Mouse (Mus musculus): ENCODE results near the gene Sstr3.

Gene Sstr3

DNA sequence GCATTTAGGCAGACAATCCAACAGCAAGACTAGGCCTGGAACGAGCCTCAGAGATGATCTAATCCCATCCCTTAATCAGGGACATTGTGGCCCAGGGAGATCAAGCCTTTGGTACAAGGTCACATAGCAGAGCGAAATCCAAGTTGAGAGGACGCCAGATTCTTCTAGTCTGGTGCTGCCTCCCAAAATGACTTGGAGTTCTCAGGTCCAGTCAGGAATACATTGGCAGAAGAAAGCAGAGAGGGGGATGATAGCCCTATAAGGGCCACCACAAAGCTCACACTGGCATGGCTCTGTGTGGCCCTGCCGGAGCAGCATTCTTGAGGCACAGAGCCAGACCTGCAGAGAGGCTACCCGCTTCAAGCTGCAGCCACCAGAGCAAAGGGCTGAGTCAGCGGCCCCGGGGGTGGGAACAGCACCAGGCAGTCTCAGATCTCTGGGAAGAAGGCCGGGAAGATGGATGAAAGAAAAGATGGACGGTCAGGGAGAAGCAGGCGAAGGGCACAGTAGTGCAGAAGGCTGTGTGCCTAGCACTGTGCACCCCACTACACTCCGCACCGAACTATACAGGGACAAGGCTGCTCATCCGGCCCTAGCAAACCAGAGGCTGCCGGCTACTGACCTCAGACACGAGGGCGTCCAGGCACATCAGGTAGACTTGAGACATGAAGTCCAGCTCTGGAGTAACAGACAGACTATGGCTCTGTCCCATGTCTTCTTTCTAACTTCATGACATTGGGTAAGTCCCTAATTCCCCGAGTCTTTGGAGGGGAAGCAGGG lies 13.6 kb downstream of the Sstr3 start, which contains the start of gene C1qtnf6:
Gene C1qtnf6, minus strand, starts transcription at position 746 of the 780 bp plus-strand sequence.
- DNase-seq (ENCODE audit: low spot score in 2 of 2): no peak

DNA sequence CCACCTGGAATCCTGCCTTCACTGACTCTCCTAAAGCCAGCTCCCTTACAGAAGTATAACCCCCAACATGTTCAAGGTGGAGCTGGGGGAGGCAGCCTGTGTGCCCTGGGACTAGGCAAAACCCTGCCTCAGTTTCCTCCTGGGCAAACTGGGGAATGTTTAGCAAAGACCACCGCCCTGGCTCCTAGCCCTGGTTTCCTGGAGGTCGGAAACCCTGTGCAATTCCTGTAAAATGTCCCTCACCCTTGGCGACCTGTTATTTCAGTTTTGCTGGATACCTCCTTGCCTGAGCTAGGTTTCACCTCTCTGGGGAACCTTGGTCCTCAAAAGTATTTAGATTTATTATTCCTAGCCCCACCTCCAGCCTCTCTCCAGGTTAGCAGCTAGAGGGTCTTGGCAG lies 14.3 kb downstream of the Sstr3 start:
- no peak for DNase-seq (ENCODE audit: low spot score in 2 of 2)

DNA sequence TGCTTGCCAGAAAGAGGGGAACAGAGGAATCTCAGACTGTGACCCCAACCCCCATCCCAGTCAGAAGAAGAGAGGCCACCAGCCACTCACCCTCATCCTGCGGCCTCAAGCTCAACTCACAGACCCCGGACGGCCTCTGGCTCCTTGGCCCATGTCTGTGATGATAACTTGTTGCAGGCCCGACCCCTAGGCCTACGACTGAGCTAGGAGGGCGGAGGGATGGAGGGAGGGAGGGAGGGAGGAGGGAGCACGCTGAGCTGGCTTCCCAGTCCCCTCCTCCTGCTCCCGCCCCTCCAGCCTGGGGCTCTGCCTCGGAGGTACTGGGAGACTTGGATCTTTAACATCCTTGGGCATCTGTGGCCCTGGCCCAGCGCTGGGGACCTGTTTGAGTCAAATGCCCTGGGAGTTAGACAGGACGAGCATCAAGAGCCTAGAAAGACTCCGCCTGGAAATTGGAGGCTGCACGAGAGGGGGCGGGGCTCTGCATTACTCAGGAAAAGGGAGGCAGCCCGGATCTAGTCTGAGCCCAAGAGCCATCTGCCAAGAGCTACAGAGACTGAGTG lies 15.0 kb downstream of the Sstr3 start:
- no peak for DNase-seq (ENCODE audit: low spot score in 2 of 2)

DNA sequence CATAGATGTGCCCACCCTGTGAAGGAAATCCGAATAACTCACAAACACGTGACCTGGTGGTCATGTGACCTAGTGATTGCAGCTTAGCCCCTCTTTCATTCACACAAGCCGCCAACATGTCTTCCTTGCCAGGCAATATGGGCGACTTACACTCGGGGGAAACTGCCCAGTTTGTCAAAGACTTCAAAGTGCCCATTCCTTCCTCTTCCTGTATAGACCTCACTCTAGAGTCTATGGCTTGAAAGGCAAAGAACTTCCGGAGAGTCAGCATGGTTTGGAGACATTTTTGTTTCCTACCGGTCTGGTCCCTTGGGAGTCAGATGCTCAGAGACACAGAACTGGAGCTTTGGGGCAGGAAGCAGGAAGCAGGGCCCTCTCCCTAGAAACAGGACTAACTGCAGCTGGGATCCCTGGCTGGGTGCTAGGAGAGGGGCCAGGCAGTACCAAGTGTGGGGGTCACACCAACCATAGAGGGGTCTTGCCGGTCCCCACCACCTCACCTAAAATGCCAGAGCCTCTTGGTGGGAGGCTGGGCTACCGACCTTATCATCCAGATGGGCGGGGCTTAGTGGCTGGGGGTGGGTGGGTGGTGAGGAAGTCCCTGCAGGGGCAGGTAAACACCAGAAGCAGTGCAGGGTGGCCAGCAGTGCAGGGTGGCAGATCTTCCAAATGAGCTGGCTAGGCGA lies 15.6 kb downstream of the Sstr3 start:
- DNase-seq (ENCODE audit: low spot score in 2 of 2): no peak

DNA sequence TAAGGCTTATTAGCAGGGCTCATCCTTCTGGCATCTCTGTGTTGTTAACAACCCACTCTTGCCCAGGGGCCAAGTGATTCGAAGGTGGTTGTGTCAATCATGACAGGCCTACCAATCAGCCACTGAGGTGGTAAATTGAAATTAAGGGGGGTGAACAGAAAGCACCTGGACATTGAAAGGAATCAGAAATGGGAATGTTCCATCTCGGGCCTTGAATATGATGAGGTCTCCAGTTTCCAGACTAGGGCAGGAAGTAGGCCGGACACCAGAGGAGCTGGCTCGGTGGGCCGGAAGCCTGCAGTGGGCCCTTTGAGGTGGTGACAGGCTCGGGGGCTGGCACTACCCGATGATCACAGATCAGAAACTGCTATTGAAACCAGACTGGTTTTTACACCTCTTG lies 16.5 kb downstream of the Sstr3 start:
- DNase-seq (ENCODE audit: low spot score in 2 of 2): no peak

DNA sequence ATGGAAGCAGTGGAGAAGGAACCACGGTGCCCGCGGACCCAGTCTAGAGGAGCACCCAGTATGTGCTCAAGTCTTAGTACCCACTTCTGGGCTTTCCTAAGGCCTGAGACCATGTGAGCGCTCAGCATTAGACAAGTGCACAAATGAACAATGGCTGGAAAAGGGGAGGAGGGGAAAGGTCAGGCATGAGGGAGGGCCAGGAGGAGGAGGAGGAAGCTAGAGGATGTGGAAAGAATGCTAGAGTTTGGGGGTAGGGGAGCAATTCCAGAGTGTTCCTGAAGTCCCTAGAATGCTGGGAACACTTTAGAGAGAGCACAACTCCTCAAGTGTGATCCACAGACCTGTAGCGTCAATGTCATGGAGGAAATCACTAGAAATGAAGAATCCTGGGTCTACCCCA lies 20.3 kb downstream of the Sstr3 start:
- DNase-seq (ENCODE audit: low spot score in 2 of 2): no peak

DNA sequence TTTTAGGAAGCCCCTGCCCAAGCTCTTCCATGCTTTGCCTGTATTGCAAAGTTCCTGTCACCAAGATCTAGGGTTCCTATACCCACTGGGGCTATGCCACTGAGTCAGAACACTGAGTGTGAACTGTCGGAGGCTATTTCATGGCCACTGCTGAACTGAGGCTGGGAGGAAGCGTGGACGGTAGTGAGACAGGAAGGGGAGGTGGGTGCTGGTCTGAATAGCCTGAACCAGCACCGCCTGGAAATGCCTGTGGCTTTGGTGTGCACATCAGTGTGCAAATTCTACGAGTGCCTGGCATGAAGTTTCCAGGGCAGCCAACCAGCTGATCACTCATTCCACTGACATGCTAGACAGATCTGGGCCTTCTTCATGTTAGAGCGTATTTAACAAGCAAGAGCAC lies 22.6 kb downstream of the Sstr3 start:
- DNase-seq (ENCODE audit: low spot score in 2 of 2): no peak

DNA sequence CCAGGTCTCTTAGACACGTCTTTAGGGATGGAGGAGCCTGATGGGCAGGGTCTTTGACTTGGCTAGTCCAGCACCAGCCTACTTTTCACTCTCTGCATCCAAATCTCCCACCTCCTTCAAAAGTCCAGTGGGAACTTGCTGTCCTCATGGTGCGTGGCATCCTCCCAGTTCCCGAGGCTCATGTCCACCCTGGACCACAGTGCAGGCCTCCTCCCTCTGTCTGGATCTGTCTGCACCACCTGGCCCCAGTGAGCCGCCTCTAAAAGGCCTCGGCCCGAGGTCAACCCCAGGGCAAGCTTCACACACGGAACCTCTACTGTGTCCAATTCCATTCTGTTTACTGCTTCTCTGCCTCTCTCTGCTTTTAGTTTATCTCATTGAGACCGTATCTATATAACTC lies 23.2 kb downstream of the Sstr3 start:
- DNase-seq (ENCODE audit: low spot score in 2 of 2): no peak

DNA sequence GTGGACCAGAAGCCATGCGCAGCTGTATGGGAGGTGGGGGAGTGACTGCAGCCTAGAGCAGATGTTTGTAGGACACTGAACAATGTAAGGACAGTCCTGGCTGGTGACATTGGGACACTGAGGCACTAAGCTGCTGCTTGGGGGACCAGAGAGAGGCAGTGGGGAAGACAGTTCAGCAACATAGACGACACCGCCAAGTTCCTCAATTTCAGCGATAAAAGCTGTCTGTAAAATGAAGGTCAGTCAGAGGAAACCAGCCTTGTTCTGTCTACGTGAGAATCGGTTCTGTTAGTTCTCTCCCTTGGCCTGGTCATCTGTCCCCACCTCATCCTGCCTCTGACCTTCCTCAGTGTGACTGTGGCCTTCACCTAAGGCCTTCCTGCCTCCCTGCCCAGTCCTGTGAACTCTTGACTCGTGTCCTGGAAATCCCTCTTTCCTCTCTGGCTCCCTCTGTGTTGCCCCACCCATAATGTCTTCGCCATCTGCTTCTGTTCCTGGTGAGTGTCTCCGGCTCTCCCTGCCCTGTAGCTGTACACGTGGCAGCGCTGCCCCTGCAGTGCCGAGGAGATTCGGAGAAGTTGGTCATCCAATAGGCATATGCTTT lies 24.3 kb downstream of the Sstr3 start:
- no peak for DNase-seq (ENCODE audit: low spot score in 2 of 2)

DNA sequence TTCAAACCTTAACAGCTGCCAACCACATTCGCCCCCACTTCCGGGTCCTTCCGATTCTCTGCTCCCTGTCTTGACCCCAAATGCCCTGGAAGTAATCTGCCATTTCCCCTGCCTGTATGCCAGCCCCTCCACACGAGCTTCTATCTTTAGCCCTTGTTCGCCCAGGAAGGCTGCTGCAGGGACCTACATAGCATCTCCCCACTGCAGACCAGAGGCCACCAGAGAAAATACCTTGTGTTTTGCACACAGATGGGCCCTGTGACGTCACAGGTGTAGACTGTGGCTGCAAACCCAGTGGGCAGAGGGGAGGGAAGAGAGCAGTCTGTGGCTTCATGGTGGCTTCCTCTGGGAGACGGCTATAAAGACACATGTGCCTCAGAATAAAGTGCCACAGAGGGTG lies 26.3 kb downstream of the Sstr3 start:
- DNase-seq (ENCODE audit: low spot score in 2 of 2): no peak

DNA sequence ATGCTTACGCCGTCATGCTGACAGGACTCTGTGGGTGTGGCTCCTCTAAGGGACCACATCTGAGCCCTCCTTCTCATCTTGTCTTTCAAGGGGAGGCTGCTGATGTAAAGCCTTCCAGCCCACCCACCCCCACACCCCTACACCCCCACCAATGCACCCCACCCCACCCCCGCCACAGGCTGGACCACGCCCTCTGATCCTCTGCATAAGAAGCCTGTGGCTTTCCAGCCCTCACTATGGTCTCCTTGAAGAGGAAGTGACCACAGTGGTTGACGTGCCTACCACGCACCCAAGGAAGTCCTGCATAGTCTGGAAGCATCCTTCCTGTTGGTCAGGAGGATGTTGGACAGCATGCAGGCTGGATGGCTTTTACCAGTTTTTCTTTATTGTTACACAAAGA lies 28.7 kb downstream of the Sstr3 start:
- DNase-seq (ENCODE audit: low spot score in 2 of 2): no peak

DNA sequence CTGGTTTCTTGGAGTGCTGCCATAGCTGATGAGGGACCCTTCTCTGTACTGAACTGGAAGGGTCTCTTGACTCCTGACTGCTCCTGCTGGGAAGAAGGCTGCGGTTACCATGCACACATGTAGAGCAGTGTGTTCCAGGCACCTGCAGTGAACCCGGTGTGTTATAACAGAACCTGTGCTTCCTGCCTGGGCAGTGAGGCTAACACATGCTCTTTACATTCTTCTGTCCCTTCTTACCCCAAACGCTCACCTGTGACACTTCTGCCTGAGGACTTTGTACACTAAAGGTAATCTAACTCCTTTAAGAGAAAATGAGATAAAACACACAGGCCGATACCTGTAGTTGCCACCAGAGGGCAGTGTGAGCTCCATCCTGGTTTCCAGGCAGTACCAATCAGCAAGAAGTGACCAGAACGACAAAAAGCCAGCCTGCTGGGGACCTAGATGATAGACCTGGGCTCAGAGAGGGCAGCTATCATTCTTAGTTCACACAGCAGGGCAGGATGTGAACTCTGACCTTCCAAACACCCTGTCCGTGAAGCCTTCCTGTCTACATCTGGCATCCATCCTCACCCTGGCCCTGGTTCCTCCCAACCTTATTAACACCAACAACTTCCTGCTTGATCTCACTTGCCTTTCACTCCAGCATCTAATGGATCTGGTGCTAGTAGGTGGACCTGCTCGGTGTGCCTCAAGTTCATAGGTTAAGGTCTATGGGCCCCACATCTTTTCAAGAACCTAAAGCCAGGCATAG lies 29.9 kb downstream of the Sstr3 start:
- DNase-seq (ENCODE audit: low spot score in 2 of 2): peak; percentile 53 to 68

DNA sequence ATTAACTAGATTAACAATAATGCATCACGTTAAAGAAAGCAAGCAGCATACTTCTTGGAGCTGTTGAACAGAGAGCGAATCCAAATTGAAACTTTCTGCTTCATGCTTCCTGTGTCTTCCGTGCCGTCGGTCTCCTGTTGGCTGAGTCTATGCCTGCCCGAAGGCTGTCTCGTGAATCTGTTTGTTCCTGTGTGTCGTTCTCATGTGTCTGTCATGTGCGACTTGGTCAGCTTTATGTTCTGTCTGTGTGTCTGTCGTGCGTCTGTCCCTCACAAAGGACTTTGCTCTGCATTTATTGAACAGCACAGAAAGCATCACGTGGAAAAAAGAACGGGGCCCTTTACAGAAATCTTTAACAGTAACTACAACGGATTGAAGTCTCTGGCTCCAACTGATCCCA lies 31.5 kb downstream of the Sstr3 start:
- DNase-seq (ENCODE audit: low spot score in 2 of 2): no peak

DNA sequence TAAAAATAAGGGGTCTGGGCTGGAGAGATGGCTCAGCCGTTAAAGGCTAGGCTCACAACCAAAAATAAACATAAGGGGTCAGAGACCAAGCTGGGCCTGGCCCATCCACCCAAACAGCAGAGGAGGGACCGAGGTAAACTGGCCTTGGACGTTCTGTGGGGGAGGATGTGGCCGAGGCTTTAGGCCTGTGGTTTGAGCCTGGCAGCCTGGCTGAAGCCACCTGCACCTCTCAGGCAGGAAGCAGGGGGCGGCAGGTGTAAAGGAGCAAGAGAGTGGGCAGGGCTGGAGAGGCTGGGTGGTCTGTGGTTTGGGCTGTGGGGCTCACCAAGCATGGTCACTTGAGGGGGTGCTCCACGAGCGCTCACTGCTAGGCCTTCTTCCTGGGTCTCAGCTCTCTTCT lies 32.5 kb downstream of the Sstr3 start:
- no peak for DNase-seq (ENCODE audit: low spot score in 2 of 2)

DNA sequence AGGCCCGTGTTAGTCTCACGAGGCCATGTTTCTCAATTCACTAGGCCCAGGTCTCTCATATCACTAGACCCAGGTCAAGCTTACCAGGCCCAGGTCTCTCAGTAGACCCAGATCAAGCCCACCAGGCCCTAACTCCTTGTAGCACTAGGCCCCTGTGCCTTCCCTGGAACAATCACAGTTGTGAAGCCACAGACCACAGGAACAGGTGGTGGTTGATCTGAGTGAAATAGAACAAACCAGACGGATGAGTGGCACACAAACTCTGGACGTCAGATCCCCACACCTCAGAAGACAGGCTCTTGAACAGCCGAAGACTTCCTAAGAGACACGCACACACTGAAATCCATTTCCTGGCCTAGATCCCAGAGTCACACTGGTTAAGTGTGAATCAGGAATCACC lies 33.7 kb downstream of the Sstr3 start:
- DNase-seq (ENCODE audit: low spot score in 2 of 2): no peak

DNA sequence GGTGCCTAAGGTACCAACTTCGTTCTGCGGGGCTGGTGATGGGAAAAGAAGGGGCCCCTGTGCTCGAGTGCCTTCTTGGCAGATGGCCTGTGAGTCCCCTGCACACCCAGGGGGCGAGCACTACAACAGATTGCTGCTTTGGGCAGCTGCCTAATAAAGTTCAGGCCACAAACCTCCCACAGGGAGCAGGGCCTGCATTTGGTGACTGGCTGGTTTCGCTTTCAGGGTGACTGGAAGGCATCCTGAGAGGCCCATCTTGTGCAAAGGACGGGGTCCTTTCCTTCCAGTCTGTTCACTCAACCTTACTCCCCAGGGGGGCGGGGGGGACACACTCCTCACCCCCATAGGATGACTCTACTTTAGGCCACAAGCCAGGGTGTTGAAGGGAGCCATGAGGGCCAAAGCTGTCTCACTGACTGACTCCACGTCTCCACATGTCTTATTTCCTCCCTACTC lies 34.3 kb downstream of the Sstr3 start:
- DNase-seq (ENCODE audit: low spot score in 2 of 2): no peak

DNA sequence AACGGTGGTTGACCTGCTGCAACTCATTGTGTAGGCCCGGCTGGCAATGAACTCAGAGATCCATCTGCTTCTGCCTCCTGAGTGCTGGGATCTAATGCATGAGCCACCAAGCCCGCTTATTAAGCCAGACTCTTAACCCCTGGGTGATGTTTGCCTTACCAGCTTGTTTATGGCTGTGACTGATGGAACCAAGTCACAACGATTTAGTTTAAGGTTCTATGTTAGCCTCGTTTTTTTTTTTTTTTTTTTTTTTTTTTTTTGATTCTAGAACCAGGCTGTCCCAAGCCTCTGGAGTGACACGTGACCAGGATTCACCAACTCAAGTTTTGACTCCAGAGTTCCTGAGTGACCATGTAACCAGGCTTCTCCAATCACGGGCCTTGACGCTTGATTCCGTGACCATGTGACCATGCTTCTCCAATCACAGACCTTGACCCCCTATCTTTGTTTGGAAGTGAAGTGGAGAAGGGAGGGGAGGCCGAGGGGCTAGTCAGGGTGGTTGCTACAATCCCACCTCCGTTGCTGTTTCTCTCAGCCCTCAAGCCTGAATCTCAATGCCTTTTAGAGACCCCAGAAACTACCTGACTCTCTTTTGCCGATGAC lies 35.1 kb downstream of the Sstr3 start:
- no peak for DNase-seq (ENCODE audit: low spot score in 2 of 2)

DNA sequence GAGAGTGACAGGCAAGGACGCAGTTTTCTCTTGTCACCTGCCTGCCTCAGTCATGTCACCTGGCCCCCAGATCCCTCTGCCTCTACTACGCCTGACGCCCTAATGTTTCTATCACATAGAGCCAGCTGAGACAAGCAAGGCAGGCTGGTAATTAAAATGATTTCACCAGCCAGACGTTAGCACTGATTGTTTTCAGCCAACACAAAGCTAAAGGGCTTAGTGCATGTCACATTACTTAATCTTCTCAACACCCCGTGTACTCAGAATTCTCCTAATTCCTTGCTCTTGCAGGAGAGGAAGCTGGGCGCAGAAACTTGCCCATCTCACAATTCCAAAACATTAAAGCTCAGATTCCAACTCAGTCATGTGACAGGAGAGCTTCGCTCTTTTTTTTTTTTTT lies 36.0 kb downstream of the Sstr3 start:
- DNase-seq (ENCODE audit: low spot score in 2 of 2): no peak

DNA sequence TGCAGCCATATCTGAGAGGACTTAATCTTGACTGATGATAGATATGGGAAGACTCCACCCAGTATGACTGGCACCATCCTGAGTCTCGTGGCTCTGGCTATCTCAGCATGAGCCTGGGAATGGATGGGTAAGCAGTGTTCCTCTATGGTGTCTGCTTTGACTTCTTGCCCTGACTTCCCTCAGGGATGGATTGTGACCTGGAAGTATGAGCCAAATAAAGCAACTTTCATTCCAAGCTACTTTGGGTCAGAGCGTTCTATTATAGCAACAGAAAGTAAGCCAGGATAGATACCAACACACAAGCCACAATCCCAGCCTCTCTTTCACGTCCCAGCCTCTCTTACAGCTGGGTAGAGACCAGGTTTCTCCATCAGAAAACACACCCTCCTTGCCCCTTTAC lies 38.9 kb downstream of the Sstr3 start:
- DNase-seq (ENCODE audit: low spot score in 2 of 2): no peak

DNA sequence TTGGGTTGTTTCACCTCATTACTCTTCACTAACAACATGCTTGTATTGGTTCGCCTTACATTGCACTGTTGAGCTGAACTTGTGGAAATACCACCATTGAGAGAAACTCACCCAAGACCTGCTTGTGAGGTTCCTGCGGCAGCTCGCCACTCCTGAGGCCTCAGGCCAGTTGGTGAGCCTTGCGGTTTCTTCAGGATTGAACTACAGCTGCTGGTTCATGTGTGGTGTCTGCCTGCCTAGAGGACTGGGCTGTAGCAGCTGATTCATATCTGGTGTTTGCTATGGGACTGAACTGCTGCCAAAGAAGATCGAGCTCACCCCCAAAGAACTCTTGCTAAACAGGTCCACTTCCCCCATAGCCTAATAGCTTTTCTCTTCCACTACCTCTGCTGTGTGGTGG lies 39.7 kb downstream of the Sstr3 start:
- no peak for DNase-seq (ENCODE audit: low spot score in 2 of 2)

DNA sequence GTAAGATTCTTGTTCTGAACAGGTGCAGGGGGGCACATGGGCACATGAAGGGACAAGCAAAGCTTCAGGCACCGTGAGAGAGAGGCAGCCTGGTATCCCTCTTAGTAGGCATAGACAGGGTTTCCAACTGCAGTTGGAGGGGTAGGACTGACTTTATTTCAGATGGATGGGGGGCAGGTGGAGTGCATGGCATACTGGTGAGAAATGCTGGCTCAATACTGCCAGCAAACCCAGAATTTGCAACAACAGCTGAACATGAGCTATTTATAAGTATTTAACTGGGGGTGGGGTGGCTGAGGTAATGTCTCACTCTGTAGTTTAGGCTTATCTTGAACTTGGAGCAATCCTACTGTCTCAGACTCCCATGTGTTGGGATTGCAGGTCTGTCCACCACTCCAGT lies 40.5 kb downstream of the Sstr3 start:
- DNase-seq (ENCODE audit: low spot score in 2 of 2): no peak

Measured in spleen, postnatal 14 days (tissue).